Mouse (Mus musculus) ES-Bruce4 (cell line): Measurements from ENCODE around the gene Clpsl2.

Experiments used
- CTCF ChIP-seq: IDR thresholded peaks from one replicate; pipeline ENCODE4 v1.8.1; 2011; ENCODE audit warnings: low read depth, low read length
- EP300 ChIP-seq: IDR thresholded peaks from 2 replicates; pipeline ENCODE4 v1.6.1; 2011; ENCODE audit warnings: low read depth, low read length; ENCODE audit not compliant: insufficient read depth
- POLR2A ChIP-seq: IDR thresholded peaks from one replicate; pipeline ENCODE4 v1.8.1; 2011; ENCODE audit warnings: low read length; ENCODE audit not compliant: insufficient read depth

GRCm38 (mm10) chr17:28517956-28518614, 31.1 kb upstream of the Clpsl2 start:
- no peak for TF ChIP-seq CTCF
- no peak for TF ChIP-seq POLR2A
- TF ChIP-seq EP300 = no peak
